ENCODE assay signal across 16 mouse cellular contexts in the genomic region with DNA sequence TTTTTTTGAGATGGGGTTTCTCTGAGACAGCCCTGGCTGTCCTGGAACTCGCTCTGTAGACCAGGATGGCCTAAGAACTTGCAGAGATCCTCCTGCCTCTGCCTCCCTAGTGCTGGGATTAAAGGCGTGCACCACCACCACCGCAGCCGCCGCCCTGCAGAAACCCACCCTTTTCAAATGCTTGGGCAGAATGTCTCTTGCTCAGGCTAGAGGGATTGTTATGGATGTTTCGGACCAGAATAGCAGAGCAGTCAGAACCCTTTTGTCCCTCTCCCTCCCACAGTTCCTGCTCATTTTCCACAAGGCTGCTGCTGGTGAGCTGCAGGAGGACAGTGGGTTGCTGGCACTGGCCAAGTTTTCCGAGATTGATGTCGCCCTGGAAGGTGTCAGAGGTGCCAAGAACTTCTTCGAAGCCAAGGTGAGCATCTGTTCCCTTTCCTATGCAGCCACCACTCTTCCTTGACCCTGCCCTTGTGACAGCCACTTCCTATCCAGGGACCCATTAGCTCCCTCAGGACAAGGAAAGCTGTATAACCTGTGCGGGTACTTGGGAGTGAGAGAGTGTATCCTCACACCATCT. TPM values are rescaled to one million over a fixed set of nuclear protein-coding genes. Genes with fewer than 3 reads are reported as not detected.
"Had no signal": no experiment of that assay in that cellular context is flagged by ENCODE, and none has a peak within 500 bp of the region (broad histone marks: within the 10 kb centered on the region; RNA-seq: fewer than 3 reads in every experiment).

No protein-coding gene starts in this region.

- H3K4me3 ChIP-seq: layer of hippocampus, adult 2 months; limb, embryonic 12.5 days; limb, embryonic 15.5 days had no signal

- H3K4me1 ChIP-seq: limb, embryonic 12.5 days; limb, embryonic 15.5 days had no signal

- H3K27me3 ChIP-seq: limb, embryonic 12.5 days; limb, embryonic 15.5 days had no signal

- H3K9me3 ChIP-seq: limb, embryonic 12.5 days; limb, embryonic 15.5 days had no signal

- H3K9ac ChIP-seq: limb, embryonic 12.5 days; limb, embryonic 15.5 days; liver, embryonic 14.5 days; liver, postnatal 0 days; lung, embryonic 14.5 days had no signal

- DNase-seq: kidney, postnatal 25 days; layer of hippocampus, adult 9-11 months; liver, postnatal 0 days; lung, embryonic 14.5 days; midbrain, embryonic 14.5 days; thymus, adult 2 months; thymus, postnatal 14 days; thymus, postnatal 4 days had no signal

- ATAC-seq: liver, postnatal 0 days; lung, postnatal 0 days had no signal

- H3K4me2 ChIP-seq: limb, embryonic 12.5 days; limb, embryonic 15.5 days; liver, embryonic 11.5 days; lung, embryonic 14.5 days had no signal

- H3K27ac ChIP-seq: kidney, postnatal 0 days; layer of hippocampus, adult 2 months; limb, embryonic 12.5 days; limb, embryonic 15.5 days; liver, embryonic 14.5 days; macrophage had no signal

- H3K36me3 ChIP-seq: limb, embryonic 12.5 days; limb, embryonic 15.5 days had no signal

RNA-seq across cellular contexts. Expression of a gene that starts 33.3 kb away (rescaled TPM):
- polyA plus RNA-seq: liver, embryonic 11.5 days; liver, embryonic 14.5 days; lung, embryonic 14.5 days had no signal
